Comparison of ENCODE assay signal across 20 mouse cellular contexts in the genomic region with DNA sequence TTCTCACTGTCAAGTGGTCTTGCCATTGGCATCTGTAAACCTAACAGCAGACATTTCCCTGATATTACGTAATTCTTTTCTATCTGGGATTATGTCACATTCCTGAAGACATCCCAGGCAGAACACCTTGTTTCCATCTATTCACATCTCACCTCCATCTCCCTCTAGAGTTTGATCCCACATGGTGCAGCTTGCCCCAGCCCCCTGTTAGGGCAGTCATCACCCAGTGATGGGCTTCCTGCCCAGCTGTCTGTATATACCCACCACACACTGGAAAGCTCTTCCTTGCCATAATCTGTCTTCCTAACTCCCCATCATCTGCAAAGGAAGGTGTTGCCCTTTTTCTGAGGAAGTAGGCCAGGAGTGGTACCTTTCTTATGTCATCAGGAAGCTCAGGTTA.
DNase-seq lines count a peak whose midpoint lies in the region; ATAC-seq and TF ChIP-seq lines count a peak whose summit lies in the region.
"Had no signal": no experiment of that assay in that cellular context is flagged by ENCODE, and none has a peak within 500 bp of the region (broad histone marks: within the 10 kb centered on the region; RNA-seq: fewer than 3 reads in every experiment).

No protein-coding gene starts in this region.

- no peak overlapping the region for H3K9ac ChIP-seq in hindbrain, postnatal 0 days (replicated peaks; ENCODE audit: low read length)
- H3K9ac ChIP-seq in hindbrain, embryonic 13.5 days = no peak overlapping the region
- no peak overlapping the region for H3K9ac ChIP-seq in neural tube, embryonic 15.5 days (replicated peaks)
- H3K9ac ChIP-seq in midbrain, postnatal 0 days (replicated peaks; ENCODE audit: low read length, poor library complexity, severe bottlenecking) = no peak overlapping the region
- H3K9ac ChIP-seq: embryonic facial prominence, embryonic 12.5 days; forebrain, embryonic 13.5 days; forebrain, embryonic 15.5 days had no signal

- H3K27me3 ChIP-seq in hindbrain, postnatal 0 days (ENCODE audit: insufficient read depth, low read length) = no peaks in the 10 kb centered on the region
- no peaks in the 10 kb centered on the region for H3K27me3 ChIP-seq in hindbrain, embryonic 13.5 days
- no peaks in the 10 kb centered on the region for H3K27me3 ChIP-seq in neural tube, embryonic 15.5 days (replicated peaks)
- no peaks in the 10 kb centered on the region for H3K27me3 ChIP-seq in midbrain, postnatal 0 days (ENCODE audit: insufficient read depth, low read length)
- H3K27me3 ChIP-seq: embryonic facial prominence, embryonic 12.5 days; forebrain, embryonic 13.5 days; forebrain, embryonic 15.5 days had no signal

- H3K4me2 ChIP-seq in hindbrain, postnatal 0 days (ENCODE audit: low read depth, low read length) = no peak overlapping the region
- no peak overlapping the region for H3K4me2 ChIP-seq in hindbrain, embryonic 13.5 days
- H3K4me2 ChIP-seq in neural tube, embryonic 15.5 days = no peak overlapping the region
- no peak overlapping the region for H3K4me2 ChIP-seq in midbrain, postnatal 0 days (ENCODE audit: low read depth, low read length, poor library complexity, severe bottlenecking)
- H3K4me2 ChIP-seq: embryonic facial prominence, embryonic 12.5 days; forebrain, embryonic 13.5 days; forebrain, embryonic 15.5 days had no signal

- TF ChIP-seq CTCF in hindbrain, postnatal 0 days (IDR thresholded peaks at IDR 0.05; ENCODE audit: low read depth) = peak; percentile 7
- TF ChIP-seq CTCF in left cerebral cortex, adult 2 months (IDR thresholded peaks at IDR 0.05) = peak; percentile 3; the same call in 1 of the 2 replicates
- TF ChIP-seq CTCF in midbrain, postnatal 0 days (IDR thresholded peaks at IDR 0.05) = no peak

- no peaks in the 10 kb centered on the region for H3K36me3 ChIP-seq in hindbrain, postnatal 0 days (ENCODE audit: insufficient read depth, low read length)
- no peaks in the 10 kb centered on the region for H3K36me3 ChIP-seq in hindbrain, embryonic 13.5 days
- H3K36me3 ChIP-seq in neural tube, embryonic 15.5 days = no peaks in the 10 kb centered on the region
- no peaks in the 10 kb centered on the region for H3K36me3 ChIP-seq in midbrain, postnatal 0 days (ENCODE audit: insufficient read depth, low read length)
- H3K36me3 ChIP-seq: embryonic facial prominence, embryonic 10.5 days; embryonic facial prominence, embryonic 12.5 days; forebrain, embryonic 15.5 days had no signal

- 97% methylated on average over 1 of the region's 1 CpGs for WGBS in hindbrain, postnatal 0 days
- 94% methylated on average over 1 of the region's 1 CpGs for WGBS in hindbrain, embryonic 13.5 days
- 93% methylated on average over 1 of the region's 1 CpGs for WGBS in neural tube, embryonic 15.5 days
- WGBS in midbrain, postnatal 0 days = 97% methylated on average over 1 of the region's 1 CpGs

- no peak for DNase-seq in hindbrain, postnatal 0 days (ENCODE audit: low spot score)
- DNase-seq in left cerebral cortex, adult 2 months (ENCODE audit: extremely low spot score in 1 of 2, low spot score in 2 of 2) = no peak
- no peak for DNase-seq in left cerebral cortex, postnatal 36 days (ENCODE audit: low spot score in 2 of 2)
- no peak for DNase-seq in neural tube, embryonic 10.5 days (ENCODE audit: extremely low spot score, low spot score)
- no peak for DNase-seq in midbrain, postnatal 0 days (ENCODE audit: low spot score)
- DNase-seq: adrenal gland, adult 8-10 months; adrenal gland, postnatal 14 days; adrenal gland, postnatal 36 days; cerebellum, adult 11-12 months; cerebellum, adult 2 months; cerebellum, adult 9-10 months; cerebellum, postnatal 10 days; cerebellum, postnatal 25 days had no signal

- no peaks in the 10 kb centered on the region for H3K9me3 ChIP-seq in hindbrain, postnatal 0 days (ENCODE audit: low read length)
- no peaks in the 10 kb centered on the region for H3K9me3 ChIP-seq in hindbrain, embryonic 13.5 days
- no peaks in the 10 kb centered on the region for H3K9me3 ChIP-seq in neural tube, embryonic 15.5 days (replicated peaks)
- no peaks in the 10 kb centered on the region for H3K9me3 ChIP-seq in midbrain, postnatal 0 days (ENCODE audit: low read length)
- H3K9me3 ChIP-seq: embryonic facial prominence, embryonic 10.5 days; embryonic facial prominence, embryonic 12.5 days; forebrain, embryonic 13.5 days; forebrain, embryonic 15.5 days had no signal

- H3K27ac ChIP-seq in hindbrain, postnatal 0 days = no peak overlapping the region
- H3K27ac ChIP-seq in hindbrain, embryonic 13.5 days = no peak overlapping the region
- H3K27ac ChIP-seq in left cerebral cortex, adult 2 months = no peak overlapping the region
- H3K27ac ChIP-seq in neural tube, embryonic 15.5 days (replicated peaks) = no peak overlapping the region
- H3K27ac ChIP-seq in midbrain, postnatal 0 days (ENCODE audit: low read depth, low read length) = no peak overlapping the region; the same call in 1 of the 2 replicates
- H3K27ac ChIP-seq: embryonic facial prominence, embryonic 10.5 days; embryonic facial prominence, embryonic 12.5 days; forebrain, embryonic 13.5 days; forebrain, embryonic 15.5 days had no signal

- H3K4me1 ChIP-seq in hindbrain, postnatal 0 days (ENCODE audit: insufficient read depth, low read length) = peaks cover 4% of the 10 kb centered on the region; the same call in 1 of the 2 replicates
- H3K4me1 ChIP-seq in hindbrain, embryonic 13.5 days (replicated peaks) = peaks cover 5% of the 10 kb centered on the region
- H3K4me1 ChIP-seq in neural tube, embryonic 15.5 days = peaks cover 6% of the 10 kb centered on the region; the same call in 1 of the 2 replicates
- no peaks in the 10 kb centered on the region for H3K4me1 ChIP-seq in midbrain, postnatal 0 days (ENCODE audit: insufficient read depth, low read length)
- H3K4me1 ChIP-seq: embryonic facial prominence, embryonic 12.5 days had no signal

- no peak overlapping the region for H3K4me3 ChIP-seq in hindbrain, postnatal 0 days (ENCODE audit: low read length)
- no peak overlapping the region for H3K4me3 ChIP-seq in hindbrain, embryonic 13.5 days
- H3K4me3 ChIP-seq in left cerebral cortex, adult 2 months = no peak overlapping the region
- no peak overlapping the region for H3K4me3 ChIP-seq in neural tube, embryonic 15.5 days (replicated peaks)
- no peak overlapping the region for H3K4me3 ChIP-seq in midbrain, postnatal 0 days (ENCODE audit: low read depth, low read length)
- H3K4me3 ChIP-seq: embryonic facial prominence, embryonic 10.5 days; embryonic facial prominence, embryonic 12.5 days; forebrain, embryonic 13.5 days; forebrain, embryonic 15.5 days had no signal

- intact Hi-C loops in left cerebral cortex, adult 2 months (cut with DNase I) = no loop called here
- intact Hi-C loops in left cerebral cortex, postnatal 36 days (cut with DNase I) = no loop called here

- no peak for ATAC-seq in hindbrain, postnatal 0 days
- no peak for ATAC-seq in hindbrain, embryonic 13.5 days (ENCODE audit: low FRiP score)
- peak; percentile 50; the same call in 1 of the 2 replicates for ATAC-seq in neural tube, embryonic 15.5 days (ENCODE audit: low FRiP score)
- ATAC-seq in midbrain, postnatal 0 days (ENCODE audit: low FRiP score) = no peak
- ATAC-seq: activated CD4-positive, CD25-positive, alpha-beta regulatory T cell, adult 4 months; forebrain, embryonic 13.5 days; forebrain, embryonic 15.5 days had no signal
